Mouse (Mus musculus) kidney, adult 2 months (tissue): ENCODE data around the gene Mapk8ip1.

Experiments used
- CTCF ChIP-seq: fragments of 200-500 bp; conservative IDR thresholded peaks from 2 replicates; pipeline ENCODE4 v1.5.1; 2011; ENCODE audit warnings: low read depth, mild to moderate bottlenecking, control low read depth, low read length, moderate library complexity, mixed read lengths; ENCODE audit not compliant: insufficient read depth, insufficient read length
- POLR2A ChIP-seq: fragments of 200-500 bp; IDR thresholded peaks from one replicate; pipeline ENCODE4 v1.6.1; 2011; ENCODE audit warnings: low read depth, low read length, control low read depth

- no peak for TF ChIP-seq POLR2A
- no peak for TF ChIP-seq CTCF
Measured at GRCm38 (mm10) chr2:92438567-92438966, 37.5 kb upstream of the Mapk8ip1 start.
